Mouse (Mus musculus) hindbrain, embryonic 12.5 days (tissue): Measurements from ENCODE around the gene Rai14. TPM values are rescaled to one million over a fixed set of nuclear protein-coding genes. Genes with fewer than 3 reads are reported as not detected.

Experiments
- ATAC-seq: fragments of 200-750 bp; cut with Nextera tagmentation; 2 replicates; pipeline ENCODE4 v1.8.0; 2017; ENCODE audit warnings: moderate TSS enrichment; ENCODE audit not compliant: low FRiP score
- H3K27ac ChIP-seq: fragments of 300-500 bp; sonication (generic); 2 replicates; pipeline ENCODE4 v1.5.1; 2016; ENCODE audit warnings: mild to moderate bottlenecking
- H3K27me3 ChIP-seq: fragments of 300-500 bp; sonication (generic); 2 replicates; pipeline ENCODE4 v1.6.1; 2016; ENCODE audit warnings: mild to moderate bottlenecking
- H3K36me3 ChIP-seq: fragments of 300-500 bp; sonication (generic); 2 replicates; pipeline ENCODE4 v1.6.1; 2016; ENCODE audit warnings: mild to moderate bottlenecking
- H3K4me1 ChIP-seq: fragments of 300-500 bp; sonication (generic); 2 replicates; pipeline ENCODE4 v1.6.1; 2016
- H3K4me2 ChIP-seq: fragments of 300-500 bp; sonication (generic); replicated peaks from 2 replicates; pipeline ENCODE4 v1.6.1; 2016; ENCODE audit warnings: mild to moderate bottlenecking
- H3K4me3 ChIP-seq: fragments of 300-500 bp; sonication (generic); 2 replicates; pipeline ENCODE4 v1.5.1; 2016; ENCODE audit warnings: mild to moderate bottlenecking
- H3K9ac ChIP-seq: fragments of 300-500 bp; sonication (generic); 2 replicates; pipeline ENCODE4 v1.6.1; 2016; ENCODE audit warnings: mild to moderate bottlenecking, moderate library complexity
- H3K9me3 ChIP-seq: fragments of 300-500 bp; sonication (generic); replicated peaks from 2 replicates; pipeline ENCODE4 v1.6.1; 2016; ENCODE audit warnings: mild to moderate bottlenecking
- WGBS: fragments of 180-500 bp; shearing (Covaris S2); methylation state at CpG from one replicate; pipeline ENCODE4 v1.1.7; 2016; 5-methylcytosine and 5-hydroxymethylcytosine counted together
- polyA plus RNA-seq: library from polyadenylated mRNA; unstranded; fragments of >200 nt; fragmentation: Nextera tagmentation; extraction: Ambion mirVana; gene quantifications from 2 replicates; pipeline ENCODE4 v1.2.1, GENCODE M21; 2016

The Rai14 gene
- polyA plus RNA-seq: 64.9 and 70.5 TPM in 2 replicates

DNA sequence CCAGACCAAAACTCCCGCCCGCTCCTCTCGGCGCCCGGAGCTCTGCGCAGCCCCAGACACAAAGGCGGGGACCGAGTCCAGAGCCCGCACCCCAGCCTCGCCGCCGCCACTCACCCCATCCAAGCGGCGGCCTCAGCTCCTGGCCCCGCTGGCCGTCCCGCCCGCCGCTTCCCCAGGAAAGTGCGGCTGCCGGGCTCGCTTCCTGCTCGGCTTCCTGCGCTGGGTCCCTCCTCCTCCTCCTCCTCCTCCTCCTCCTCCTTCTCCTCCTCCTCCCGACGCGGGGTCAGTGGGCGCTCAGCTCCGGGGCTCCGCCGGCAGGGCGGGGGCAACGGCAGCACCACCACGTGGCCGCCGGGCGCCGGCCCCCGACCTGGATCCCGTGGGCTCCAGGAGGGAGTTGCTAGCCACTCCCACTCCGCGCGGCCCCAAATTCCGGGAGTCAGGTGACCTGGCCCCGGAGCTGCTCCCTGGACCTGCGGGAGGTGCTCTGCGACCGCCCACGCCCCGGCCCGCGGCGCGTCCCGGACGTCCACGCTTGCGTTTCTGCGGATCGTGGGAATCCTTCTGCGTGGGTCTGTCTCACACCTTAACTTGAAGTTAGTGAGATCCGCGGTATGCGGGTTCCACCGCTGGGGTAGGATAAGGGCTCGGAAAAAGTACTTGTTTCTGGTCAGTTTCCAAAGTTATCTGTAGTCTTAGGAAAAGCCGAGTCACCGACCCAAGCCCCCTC is at the start of gene Rai14:
Gene Rai14 (minus strand): TSS at position 216 of the 730 bp plus-strand sequence.
- ATAC-seq: peak; percentile 74
- peak within 1 kb of the TSS; percentile 88 for H3K4me2 ChIP-seq
- peaks cover 25% of the 10 kb centered on the region for H3K4me1 ChIP-seq
- under 1% methylated on average over 49 of the region's 68 CpGs for WGBS
- peaks cover 4% of the 10 kb centered on the region; the same call in 1 of the 2 replicates for H3K9me3 ChIP-seq
- peak within 1 kb of the TSS; percentile 82 for H3K27ac ChIP-seq
- peak within 1 kb of the TSS; percentile 94 for H3K9ac ChIP-seq
- H3K27me3 ChIP-seq: no peaks in the 10 kb centered on the region
- H3K4me3 ChIP-seq: peak within 1 kb of the TSS; percentile 87
- H3K36me3 ChIP-seq: no peaks in the 10 kb centered on the region; the same call in 1 of the 2 replicates

DNA sequence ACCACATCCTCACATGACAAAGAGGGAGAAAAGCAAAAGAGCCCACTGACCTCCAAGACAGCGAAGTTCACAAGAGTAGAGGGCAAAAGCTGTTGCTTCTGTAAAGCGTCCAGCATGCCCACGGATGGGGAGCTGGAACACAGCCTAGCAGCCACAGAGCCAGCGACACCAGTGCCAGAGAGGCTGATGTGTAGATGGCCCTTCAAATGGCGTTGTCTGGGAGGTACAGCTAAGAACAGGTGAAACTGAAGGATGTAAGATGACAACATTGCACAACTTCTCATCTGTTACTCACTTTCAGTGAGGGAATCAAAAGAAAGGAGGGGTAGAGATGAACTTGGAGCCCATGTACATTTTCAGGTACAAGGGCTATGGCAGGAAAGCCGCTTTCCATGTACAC is 47.0 kb upstream of the Rai14 start:
- no peaks in the 10 kb centered on the region for H3K4me1 ChIP-seq
- no peak overlapping the region for H3K9ac ChIP-seq
- H3K36me3 ChIP-seq: no peaks in the 10 kb centered on the region
- WGBS: 91% methylated on average over 6 of the region's 6 CpGs
- H3K27ac ChIP-seq: no peak overlapping the region
- no peaks in the 10 kb centered on the region for H3K27me3 ChIP-seq
- no peak for ATAC-seq
- H3K4me2 ChIP-seq: no peak overlapping the region
- H3K9me3 ChIP-seq: no peaks in the 10 kb centered on the region
- no peak overlapping the region for H3K4me3 ChIP-seq

DNA sequence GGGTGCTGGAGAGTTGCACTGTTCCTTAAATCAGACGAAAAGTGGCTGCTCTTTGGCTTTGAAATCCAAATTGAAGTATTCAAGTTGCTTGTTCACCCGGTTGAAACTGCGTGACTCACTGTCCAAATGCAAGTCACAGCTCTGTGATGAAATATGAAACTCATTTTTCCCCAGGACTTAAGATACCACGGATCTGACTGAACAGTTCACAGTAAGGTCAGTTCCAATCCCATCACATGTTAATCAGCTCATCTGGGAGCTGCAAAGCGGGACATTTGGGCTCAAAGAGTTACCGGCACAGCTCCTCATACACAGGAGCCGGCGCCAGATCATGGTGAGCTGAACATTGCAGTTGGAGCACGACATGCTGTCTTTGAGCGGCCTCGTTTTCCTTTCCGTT is 45.6 kb upstream of the Rai14 start:
- no peaks in the 10 kb centered on the region for H3K27me3 ChIP-seq
- H3K4me3 ChIP-seq: no peak overlapping the region
- no peak overlapping the region for H3K4me2 ChIP-seq
- no peak overlapping the region for H3K9ac ChIP-seq
- H3K4me1 ChIP-seq: no peaks in the 10 kb centered on the region
- H3K36me3 ChIP-seq: no peaks in the 10 kb centered on the region
- no peaks in the 10 kb centered on the region for H3K9me3 ChIP-seq
- no peak overlapping the region for H3K27ac ChIP-seq
- 77% methylated on average over 12 of the region's 12 CpGs for WGBS
- no peak for ATAC-seq

DNA sequence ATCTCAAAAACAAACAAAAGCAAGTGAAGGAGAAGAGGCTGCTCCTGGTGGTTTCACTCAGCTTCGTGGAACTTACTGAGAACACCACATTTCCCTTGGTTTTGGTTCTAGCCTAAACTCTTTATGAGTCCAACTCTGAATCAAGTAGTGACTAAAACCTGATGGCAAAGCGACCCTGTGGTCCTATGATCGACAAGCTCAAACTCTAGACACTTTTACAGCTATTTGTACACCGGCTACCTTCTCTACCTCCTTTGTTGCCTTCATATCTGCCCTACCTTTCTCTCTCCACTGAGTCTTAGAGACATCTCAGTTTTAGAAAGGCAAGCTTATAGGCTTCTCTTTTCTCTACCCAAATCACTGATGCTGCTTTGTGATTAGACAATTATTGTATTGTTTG is 45.0 kb upstream of the Rai14 start:
- Histone ChIP-seq H3K4me2 (no peak overlapping the region), H3K9ac (no peak overlapping the region), H3K4me3 (no peak overlapping the region), H3K9me3 (no peaks in the 10 kb centered on the region), H3K27me3 (no peaks in the 10 kb centered on the region), H3K36me3 (no peaks in the 10 kb centered on the region), H3K4me1 (no peaks in the 10 kb centered on the region), H3K27ac (no peak overlapping the region)
- ATAC-seq: no peak
- 90% methylated on average over 4 of the region's 4 CpGs for WGBS

- no peaks in the 10 kb centered on the region for H3K36me3 ChIP-seq
- H3K27me3 ChIP-seq: no peaks in the 10 kb centered on the region
- no peak for ATAC-seq
- no peak overlapping the region for H3K4me2 ChIP-seq
- H3K4me3 ChIP-seq: no peak overlapping the region
- H3K9me3 ChIP-seq: no peaks in the 10 kb centered on the region
- H3K9ac ChIP-seq: no peak overlapping the region
- no peaks in the 10 kb centered on the region for H3K4me1 ChIP-seq
- no peak overlapping the region for H3K27ac ChIP-seq
Observed at GRCm38 (mm10) chr15:10758808-10759207, 44.4 kb upstream of the Rai14 start.

DNA sequence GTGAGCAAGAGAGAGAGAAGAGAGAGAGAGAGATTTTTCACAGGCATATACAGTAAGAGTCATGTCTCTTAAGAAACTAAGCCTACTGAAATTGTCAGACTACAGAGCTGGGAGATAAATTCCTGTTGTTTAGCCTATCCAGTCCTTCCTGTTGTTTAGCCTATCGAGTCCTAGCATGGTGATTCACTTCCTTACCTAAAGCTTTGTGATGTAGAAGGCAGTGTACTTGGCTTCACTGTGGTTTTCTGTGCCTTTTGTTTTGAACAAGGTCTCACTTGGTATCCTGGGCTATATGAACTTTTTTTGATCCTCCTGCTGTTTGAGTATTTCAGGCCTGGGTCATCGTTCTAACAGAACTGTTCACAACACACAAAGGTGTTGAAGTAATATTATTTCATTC is 36.7 kb upstream of the Rai14 start:
- no peak overlapping the region for H3K4me2 ChIP-seq
- H3K4me3 ChIP-seq: no peak overlapping the region
- no peaks in the 10 kb centered on the region for H3K36me3 ChIP-seq
- no peak for ATAC-seq
- H3K27ac ChIP-seq: no peak overlapping the region
- WGBS: 92% methylated on average over 2 of the region's 2 CpGs
- no peaks in the 10 kb centered on the region for H3K27me3 ChIP-seq
- no peaks in the 10 kb centered on the region for H3K9me3 ChIP-seq
- H3K9ac ChIP-seq: no peak overlapping the region
- peaks cover 15% of the 10 kb centered on the region for H3K4me1 ChIP-seq

GRCm38 (mm10) chr15:10750339-10750738 is 35.9 kb upstream of the Rai14 start:
- Histone ChIP-seq H3K36me3 (no peaks in the 10 kb centered on the region), H3K4me3 (no peak overlapping the region), H3K27ac (no peak overlapping the region), H3K9ac (no peak overlapping the region), H3K4me1 (peaks cover 22% of the 10 kb centered on the region), H3K4me2 (no peak overlapping the region), H3K9me3 (no peaks in the 10 kb centered on the region), H3K27me3 (no peaks in the 10 kb centered on the region)
- ATAC-seq: no peak
- WGBS: 80% methylated on average over 2 of the region's 2 CpGs

GRCm38 (mm10) chr15:10749678-10750077 is 35.3 kb upstream of the Rai14 start:
- no peaks in the 10 kb centered on the region for H3K27me3 ChIP-seq
- WGBS: 48% methylated on average over 4 of the region's 4 CpGs
- peaks cover 22% of the 10 kb centered on the region for H3K4me1 ChIP-seq
- H3K9me3 ChIP-seq: no peaks in the 10 kb centered on the region
- no peak overlapping the region for H3K9ac ChIP-seq
- no peak for ATAC-seq
- H3K27ac ChIP-seq: no peak overlapping the region
- no peaks in the 10 kb centered on the region for H3K36me3 ChIP-seq
- no peak overlapping the region for H3K4me3 ChIP-seq
- no peak overlapping the region for H3K4me2 ChIP-seq

GRCm38 (mm10) chr15:10747638-10748037 is 33.2 kb upstream of the Rai14 start:
- H3K9me3 ChIP-seq: no peaks in the 10 kb centered on the region
- ATAC-seq: peak; percentile 42
- H3K27ac ChIP-seq: peak overlapping the region; percentile 76
- 0 out of 2 replicates have a peak overlapping the region, but pooled peaks have one; percentile 13 for H3K4me2 ChIP-seq
- no peaks in the 10 kb centered on the region for H3K27me3 ChIP-seq
- H3K4me3 ChIP-seq: no peak overlapping the region
- H3K9ac ChIP-seq: no peak overlapping the region
- WGBS: 48% methylated on average over 8 of the region's 8 CpGs
- peaks cover 22% of the 10 kb centered on the region for H3K4me1 ChIP-seq
- no peaks in the 10 kb centered on the region for H3K36me3 ChIP-seq

DNA sequence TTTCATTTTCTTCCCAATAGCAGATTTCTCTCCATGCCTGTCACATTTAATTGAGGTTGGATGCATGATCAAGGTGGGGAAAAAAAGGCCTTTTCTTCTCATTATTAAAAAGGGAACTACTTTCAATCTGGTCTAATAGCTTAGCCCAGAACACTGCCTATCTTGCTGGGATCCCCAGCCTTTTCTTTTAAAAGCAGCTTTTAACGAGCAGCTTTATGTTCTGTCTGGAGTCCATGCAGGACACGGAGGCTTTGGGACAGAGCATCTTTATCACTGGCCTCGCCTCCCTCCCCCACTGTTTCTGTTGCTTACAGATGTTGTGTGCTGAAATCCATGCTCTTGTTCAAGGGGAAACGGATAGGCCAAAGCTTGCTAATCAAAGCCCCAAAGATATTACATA is 32.8 kb upstream of the Rai14 start:
- H3K4me1 ChIP-seq: peaks cover 22% of the 10 kb centered on the region
- peak overlapping the region; percentile 76 for H3K27ac ChIP-seq
- H3K4me3 ChIP-seq: no peak overlapping the region
- no peak overlapping the region for H3K9ac ChIP-seq
- no peaks in the 10 kb centered on the region for H3K27me3 ChIP-seq
- H3K36me3 ChIP-seq: no peaks in the 10 kb centered on the region
- H3K9me3 ChIP-seq: no peaks in the 10 kb centered on the region
- ATAC-seq: peak; percentile 80
- 0 out of 2 replicates have a peak overlapping the region, but pooled peaks have one; percentile 13 for H3K4me2 ChIP-seq
- 14% methylated on average over 4 of the region's 4 CpGs for WGBS

GRCm38 (mm10) chr15:10746303-10747051 is 32.1 kb upstream of the Rai14 start:
- no peaks in the 10 kb centered on the region for H3K27me3 ChIP-seq
- no peak overlapping the region for H3K4me3 ChIP-seq
- peak overlapping the region; percentile 81 for H3K27ac ChIP-seq
- no peaks in the 10 kb centered on the region for H3K9me3 ChIP-seq
- H3K4me1 ChIP-seq: peaks cover 22% of the 10 kb centered on the region
- no peaks in the 10 kb centered on the region for H3K36me3 ChIP-seq
- no peak overlapping the region for H3K4me2 ChIP-seq
- 45% methylated on average over 4 of the region's 4 CpGs for WGBS
- peak; percentile 91 for ATAC-seq
- no peak overlapping the region for H3K9ac ChIP-seq

DNA sequence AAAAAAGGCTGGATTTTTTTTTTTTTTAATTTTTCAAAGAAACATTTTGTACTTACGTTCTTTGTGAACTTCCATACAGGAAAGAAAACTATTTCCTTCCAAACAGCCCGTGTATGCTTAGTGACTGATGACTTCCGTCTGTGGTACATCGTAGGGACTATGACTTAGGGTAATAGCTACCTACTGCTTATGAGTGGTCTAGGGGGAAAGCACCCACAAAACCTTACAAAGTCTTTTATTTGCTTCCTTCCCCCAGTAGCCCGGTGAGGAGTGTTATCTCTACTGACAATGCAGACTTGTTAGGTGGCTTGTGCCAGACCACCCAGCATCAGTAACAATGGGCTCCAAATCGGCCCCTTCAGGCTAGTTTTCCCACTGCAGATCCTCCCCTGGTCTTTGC is 28.0 kb upstream of the Rai14 start:
- Histone ChIP-seq H3K4me2 (no peak overlapping the region), H3K27me3 (no peaks in the 10 kb centered on the region), H3K9me3 (no peaks in the 10 kb centered on the region), H3K9ac (no peak overlapping the region), H3K4me1 (peaks cover 17% of the 10 kb centered on the region), H3K4me3 (no peak overlapping the region), H3K36me3 (no peaks in the 10 kb centered on the region), H3K27ac (no peak overlapping the region)
- ATAC-seq: no peak
- 76% methylated on average over 6 of the region's 6 CpGs for WGBS
